Mouse (Mus musculus) lung, adult 2 months (tissue): ENCODE data around the gene Lim2. TPM values are rescaled to one million over a fixed set of nuclear protein-coding genes. Genes with fewer than 3 reads are reported as not detected.
"Not testable (repeated sequence)": the region's sequence is repeated elsewhere in the genome, so short reads cannot be mapped to it uniquely, and the experiment has no call there.

Experiments used
- DNase-seq: peaks from one replicate; pipeline ENCODE4 v3.0.0; 2022
- H3K4me1 ChIP-seq: fragments of 200-500 bp; 2 replicates; pipeline ENCODE4 v1.6.1; 2011; ENCODE audit warnings: low read length; ENCODE audit not compliant: control insufficient read depth, insufficient read depth
- H3K4me3 ChIP-seq: fragments of 200-500 bp; replicated peaks from 2 replicates; pipeline ENCODE3; 2011; ENCODE audit warnings: low read depth, mild to moderate bottlenecking, control low read depth, low read length; ENCODE audit errors: extremely low read depth
- CTCF ChIP-seq: fragments of 200-500 bp; IDR thresholded peaks from 2 replicates; pipeline ENCODE4 v1.5.1; 2011; ENCODE audit warnings: mild to moderate bottlenecking, low read length, control low read depth; ENCODE audit not compliant: insufficient read depth
- POLR2A ChIP-seq: fragments of 200-500 bp; IDR thresholded peaks from 2 replicates; pipeline ENCODE4 v1.6.1; 2011; ENCODE audit warnings: low read depth, mild to moderate bottlenecking, control low read depth, low read length, borderline replicate concordance; ENCODE audit errors: extremely low read depth
- WGBS: fragments of 180-500 bp; shearing (Covaris S2); methylation state at CpG from one replicate; pipeline ENCODE4 v1.1.7; 2018; 5-methylcytosine and 5-hydroxymethylcytosine counted together
- polyA plus RNA-seq: library from polyadenylated mRNA; depleted of rRNA; stranded (reverse); fragments of >200 nt; gene quantifications from 2 replicates; pipeline ENCODE4 v1.2.3, GENCODE M21; 2012; rRNA removed

The Lim2 gene
- polyA plus RNA-seq = 0.05 TPM in 1 of 2 replicates, not detected in the other

DNA sequence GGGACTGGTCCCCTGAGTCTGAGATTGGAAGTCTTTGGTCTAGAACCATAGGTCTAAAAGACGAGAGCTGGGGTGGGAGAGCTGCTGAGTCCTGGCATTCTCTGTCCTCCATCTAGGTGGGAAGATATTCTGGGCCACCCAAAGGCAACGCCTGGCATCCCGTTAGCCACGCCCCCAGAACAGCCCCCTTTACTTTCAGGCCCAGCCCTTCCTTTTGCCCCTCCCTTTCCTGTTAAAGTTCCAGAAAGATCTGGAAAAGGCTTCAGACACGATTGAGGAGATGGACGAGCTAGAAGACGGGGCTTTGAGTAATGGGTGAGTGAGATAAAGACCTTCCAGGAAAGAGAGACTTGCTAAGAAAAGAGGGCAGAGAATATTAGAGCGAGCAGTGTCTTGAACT is at the start of gene Lim2:
Gene Lim2 (plus strand): TSS at position 265 of the 400 bp plus-strand sequence.
- 74% methylated on average over 8 of the region's 8 CpGs for WGBS
- DNase-seq = no peak
- no peak for TF ChIP-seq CTCF
- no peak for TF ChIP-seq POLR2A
- Histone ChIP-seq H3K4me3 (no peak within 1 kb of the TSS), H3K4me1 (no peaks in the 10 kb centered on the region)

DNA sequence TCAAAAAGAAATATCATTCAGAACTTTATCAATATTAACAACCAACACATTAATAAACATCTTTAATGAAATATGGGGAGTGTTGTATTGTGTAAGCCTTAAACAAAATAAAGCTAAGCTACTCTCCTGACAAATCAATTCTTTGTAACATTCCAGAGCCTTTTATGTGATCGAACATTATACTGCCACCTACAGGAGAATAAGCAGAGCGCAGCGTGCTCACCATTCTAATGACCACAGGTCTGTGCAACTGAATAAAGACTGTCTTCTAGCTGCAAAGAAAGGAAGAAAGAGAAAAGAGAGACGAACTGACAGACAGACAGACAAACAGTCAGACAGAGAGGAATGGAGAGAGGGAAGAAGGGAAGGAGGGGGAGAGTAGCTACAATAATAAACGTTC is 49.2 kb upstream of the Lim2 start:
- WGBS = 16% methylated on average over 5 of the region's 5 CpGs
- peak; percentile 17 for DNase-seq
- no peaks in the 10 kb centered on the region for H3K4me1 ChIP-seq
- no peak for TF ChIP-seq POLR2A
- TF ChIP-seq CTCF = peak; percentile 36; the same call in 1 of the 2 replicates
- H3K4me3 ChIP-seq = no peak overlapping the region

DNA sequence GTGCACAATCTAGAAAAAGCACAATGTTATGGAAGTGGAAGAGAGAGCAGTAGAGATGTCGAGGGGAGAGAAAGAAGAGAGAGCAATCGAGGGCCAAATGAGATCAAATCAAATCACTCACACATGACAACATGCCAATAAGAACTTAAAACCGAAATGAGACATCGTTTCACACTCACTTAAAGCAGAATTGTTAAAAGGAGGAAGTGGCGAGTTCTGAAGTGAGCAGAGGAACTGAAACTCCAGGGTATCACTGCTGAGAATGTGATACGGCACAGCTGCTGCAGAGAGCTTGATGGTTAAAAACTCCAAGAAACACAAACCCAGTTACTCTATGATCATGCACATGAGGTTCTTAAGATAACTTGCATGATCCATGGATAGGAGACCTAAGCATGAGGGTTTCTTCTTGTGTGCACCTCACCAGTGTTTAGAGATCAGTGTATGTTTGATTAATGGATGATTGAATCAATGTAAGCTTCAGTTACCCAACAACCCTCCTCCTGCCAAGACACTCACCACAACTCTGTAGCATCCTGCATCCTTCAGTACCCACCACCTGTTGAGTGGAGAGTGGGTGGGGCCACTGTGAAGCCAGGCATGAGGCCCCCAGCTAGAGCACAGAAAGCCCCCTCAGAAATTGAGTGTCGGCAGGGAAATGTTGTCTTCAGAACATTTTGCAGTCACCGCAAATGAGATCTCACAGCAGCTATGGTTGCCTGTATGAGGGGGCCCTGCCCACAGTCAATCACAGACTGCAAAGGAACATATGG is 34.9 kb upstream of the Lim2 start:
- no peaks in the 10 kb centered on the region for H3K4me1 ChIP-seq
- TF ChIP-seq POLR2A (no peak), CTCF (no peak)
- 61% methylated on average over 8 of the region's 8 CpGs for WGBS
- no peak overlapping the region for H3K4me3 ChIP-seq
- DNase-seq = no peak

DNA sequence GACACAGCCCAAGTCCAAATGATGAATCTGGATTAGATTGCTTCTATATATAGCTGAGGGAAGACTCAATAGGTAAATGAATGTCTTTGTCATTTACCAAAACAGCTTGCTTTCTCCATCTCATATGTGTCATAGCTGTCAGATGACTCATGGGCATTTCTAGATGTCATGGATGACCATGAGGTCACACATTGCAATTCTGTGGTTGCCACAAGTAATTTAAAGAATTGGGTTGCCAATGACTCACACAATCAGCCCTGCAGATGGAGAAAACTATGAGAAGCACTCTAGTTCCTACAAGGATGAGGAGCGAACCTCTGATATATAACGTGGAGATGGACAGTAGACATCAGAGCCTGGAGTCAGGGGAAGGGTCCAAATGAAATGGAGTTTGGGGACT is 28.0 kb upstream of the Lim2 start:
- Histone ChIP-seq H3K4me1 (no peaks in the 10 kb centered on the region), H3K4me3 (no peak overlapping the region)
- no peak for DNase-seq
- TF ChIP-seq POLR2A (no peak), CTCF (no peak)
- 73% methylated on average over 2 of the region's 2 CpGs for WGBS

DNA sequence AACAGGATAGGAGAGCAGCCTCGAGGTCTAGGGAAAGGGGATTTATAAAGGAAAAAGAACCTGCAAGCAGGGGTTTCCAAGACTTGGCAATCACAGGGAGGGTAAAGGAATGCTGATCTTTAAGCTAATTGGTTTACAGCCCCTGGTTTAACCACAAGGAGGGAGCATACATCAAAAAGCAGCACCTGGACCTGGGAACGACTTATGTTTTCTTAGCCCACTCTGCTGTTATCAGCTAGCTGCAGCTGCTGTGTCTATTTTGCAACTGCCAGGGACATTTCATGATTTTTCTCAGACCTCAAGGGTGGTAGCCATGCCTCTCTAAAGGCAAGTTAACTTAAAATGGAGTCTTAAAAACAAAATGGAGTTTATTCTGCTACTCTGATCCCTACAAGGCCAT is 24.8 kb upstream of the Lim2 start:
- TF ChIP-seq CTCF (no peak), POLR2A (no peak)

DNA sequence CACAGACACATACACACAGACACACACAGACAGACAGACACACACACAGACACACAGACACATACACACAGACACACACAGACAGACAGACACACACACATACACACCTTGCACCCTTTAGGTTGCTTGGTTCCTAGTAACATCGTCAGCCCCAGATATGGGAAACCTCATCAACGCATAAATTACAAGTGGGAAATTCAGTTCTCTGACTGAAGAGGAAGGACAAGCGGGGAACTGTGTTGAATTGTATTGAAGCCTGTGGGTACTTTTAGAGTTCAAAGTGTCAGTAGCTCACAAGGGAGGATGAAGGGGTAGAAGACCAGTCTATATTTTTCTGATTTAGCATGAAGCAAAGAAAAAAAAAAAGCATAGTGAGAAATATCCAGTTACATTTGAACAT is 19.9 kb upstream of the Lim2 start:
- Histone ChIP-seq H3K4me1 (no peaks in the 10 kb centered on the region), H3K4me3 (no peak overlapping the region)
- DNase-seq = no peak
- 62% methylated on average over 3 of the region's 3 CpGs for WGBS
- TF ChIP-seq POLR2A (no peak), CTCF (no peak)

More for the DNA sequence above, 24.8 kb upstream of the Lim2 start:
- no peak for DNase-seq
- WGBS = 23% methylated on average over 2 of the region's 2 CpGs
- Histone ChIP-seq H3K4me3 (no peak overlapping the region), H3K4me1 (no peaks in the 10 kb centered on the region)

DNA sequence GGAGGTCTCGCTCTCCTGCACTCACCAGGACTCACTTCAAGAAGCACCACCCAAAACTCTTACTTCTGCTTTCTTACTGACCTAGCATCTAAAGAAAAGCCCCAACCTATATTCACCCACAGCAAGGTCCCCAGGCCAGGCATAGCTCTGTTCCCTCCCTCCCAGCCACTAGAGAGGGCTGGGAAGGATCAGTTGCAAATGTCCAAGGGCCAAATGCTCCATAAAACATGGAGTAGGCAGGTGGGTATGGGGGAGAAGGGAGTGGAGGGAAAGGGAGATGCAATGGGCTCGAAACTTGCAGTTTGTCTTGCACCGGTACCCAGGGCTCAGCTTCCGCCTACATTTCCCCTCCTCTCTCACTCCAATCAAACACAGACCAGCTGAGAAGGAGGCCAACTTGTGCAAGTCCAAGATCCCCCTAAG is 19.3 kb upstream of the Lim2 start, which contains the start of gene Siglecg:
Gene Siglecg (plus strand): TSS at position 74 of the 423 bp plus-strand sequence.
- no peaks in the 10 kb centered on the region for H3K4me1 ChIP-seq
- peak within 1 kb of the TSS; percentile 25 for H3K4me3 ChIP-seq
- TF ChIP-seq CTCF = no peak
- no peak for TF ChIP-seq POLR2A
- WGBS = 60% methylated on average over 4 of the region's 4 CpGs
- DNase-seq = no peak

DNA sequence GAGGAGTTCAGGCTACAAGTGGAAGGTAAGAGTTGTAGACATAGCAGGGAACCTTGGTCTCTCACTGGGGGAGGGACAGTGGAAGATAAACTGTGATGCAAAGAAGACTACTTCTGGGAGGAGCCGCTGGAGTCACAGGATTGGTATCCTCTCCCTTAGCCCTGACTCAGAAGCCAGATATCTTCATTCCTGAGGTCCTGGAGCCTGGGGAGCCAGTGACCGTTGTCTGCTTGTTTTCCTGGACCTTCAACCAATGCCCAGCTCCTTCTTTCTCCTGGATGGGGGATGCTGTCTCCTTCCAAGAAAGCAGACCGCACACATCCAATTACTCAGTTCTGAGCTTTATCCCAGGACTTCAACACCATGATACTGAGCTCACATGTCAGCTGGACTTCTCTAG is 18.4 kb upstream of the Lim2 start:
- DNase-seq = no peak
- no peak overlapping the region for H3K4me3 ChIP-seq

DNA sequence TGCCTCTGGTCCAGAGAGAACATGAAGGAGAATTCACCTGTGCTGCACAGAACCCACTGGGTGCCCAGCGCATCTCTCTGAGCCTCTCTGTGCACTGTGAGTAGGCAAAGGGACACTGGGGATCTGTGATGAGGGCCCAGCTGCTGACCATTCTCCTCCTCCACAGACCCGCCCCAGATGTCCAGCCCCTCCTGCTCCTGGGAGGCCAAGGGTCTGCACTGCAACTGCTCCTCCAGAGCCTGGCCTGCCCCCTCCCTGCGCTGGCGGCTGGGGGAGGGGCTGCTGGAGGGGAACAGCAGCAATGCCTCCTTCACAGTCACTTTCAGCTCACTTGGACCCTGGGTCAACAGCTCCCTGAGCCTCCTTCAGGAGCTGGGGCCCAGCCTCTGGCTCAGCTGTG is 15.7 kb upstream of the Lim2 start:
- DNase-seq, H3K4me1 ChIP-seq, H3K4me3 ChIP-seq: not testable (repeated sequence)
- WGBS = 39% methylated on average over 4 of the region's 4 CpGs

More for the DNA sequence above, 18.4 kb upstream of the Lim2 start:
- no peaks in the 10 kb centered on the region for H3K4me1 ChIP-seq
- 66% methylated on average over 3 of the region's 3 CpGs for WGBS
- TF ChIP-seq CTCF (no peak), POLR2A (no peak)

DNA sequence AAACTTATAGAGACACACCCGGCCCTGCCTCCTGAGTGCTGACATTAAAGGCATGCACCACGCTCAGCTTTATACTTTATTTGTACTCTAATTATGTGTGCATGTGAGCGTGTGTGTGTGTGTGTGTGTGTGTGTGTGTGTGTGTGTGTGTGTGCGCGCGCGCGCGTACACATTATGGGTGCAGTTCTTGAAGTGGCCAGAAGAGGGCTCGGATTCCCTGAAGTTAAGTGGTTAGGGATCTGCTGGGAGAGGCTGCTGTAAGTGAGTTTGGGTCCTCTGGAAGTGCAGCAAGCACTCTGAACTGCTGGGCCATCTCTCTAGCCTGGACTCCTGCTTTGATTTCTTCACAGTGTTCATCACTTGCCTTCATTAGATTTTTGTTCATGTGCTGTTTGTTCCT is 10.2 kb upstream of the Lim2 start:
- H3K4me1 ChIP-seq = no peaks in the 10 kb centered on the region
- WGBS = 86% methylated on average over 10 of the region's 10 CpGs
- no peak for DNase-seq
- H3K4me3 ChIP-seq = no peak overlapping the region
- TF ChIP-seq CTCF (no peak), POLR2A (no peak)
